ENCODE assay signal across 9 mouse cellular contexts in genomic region chr14:61044316-61044715, GRCm38 (mm10). TPM values are rescaled to one million over a fixed set of nuclear protein-coding genes. Genes with fewer than 3 reads are reported as not detected.
DNase-seq lines count a peak whose midpoint lies in the region; ATAC-seq lines count a peak whose summit lies in the region.
"Had no signal": no experiment of that assay in that cellular context is flagged by ENCODE, and none has a peak within 500 bp of the region (broad histone marks: within the 10 kb centered on the region; RNA-seq: fewer than 3 reads in every experiment).

No protein-coding gene starts in this region.

- H3K27ac ChIP-seq in liver, embryonic 11.5 days (ENCODE audit: low read depth, low read length) = no peak overlapping the region
- peak overlapping the region; percentile 73 for H3K27ac ChIP-seq in forebrain, embryonic 15.5 days (replicated peaks)
- no peak overlapping the region for H3K27ac ChIP-seq in limb, embryonic 13.5 days
- H3K27ac ChIP-seq in neural tube, embryonic 15.5 days (replicated peaks) = no peak overlapping the region

- no peaks in the 10 kb centered on the region for H3K9me3 ChIP-seq in liver, embryonic 11.5 days (ENCODE audit: control insufficient read depth, low read length)
- no peaks in the 10 kb centered on the region for H3K9me3 ChIP-seq in forebrain, embryonic 15.5 days
- H3K9me3 ChIP-seq in limb, embryonic 13.5 days = no peaks in the 10 kb centered on the region
- no peaks in the 10 kb centered on the region for H3K9me3 ChIP-seq in neural tube, embryonic 15.5 days (replicated peaks)

- no peak for DNase-seq in liver, embryonic 11.5 days (ENCODE audit: low spot score)
- DNase-seq in liver = no peak
- no peak for DNase-seq in thymus, postnatal 10 days (ENCODE audit: low spot score in 2 of 2)
- DNase-seq in left cerebral cortex, postnatal 10 days (ENCODE audit: extremely low spot score in 1 of 2, low spot score in 2 of 2) = no peak

- H3K4me3 ChIP-seq in liver, embryonic 11.5 days (ENCODE audit: low read depth, low read length) = 0 out of 2 replicates have a peak overlapping the region, but pooled peaks have one; percentile 0
- peak overlapping the region; percentile 46 for H3K4me3 ChIP-seq in forebrain, embryonic 15.5 days
- H3K4me3 ChIP-seq in limb, embryonic 13.5 days = peak overlapping the region; percentile 55
- H3K4me3 ChIP-seq in neural tube, embryonic 15.5 days (replicated peaks) = peak overlapping the region; percentile 46
- H3K4me3 ChIP-seq: erythroblast, embryonic 14.5 days had no signal

- no peak for ATAC-seq in liver, embryonic 11.5 days (replicated peaks; ENCODE audit: low FRiP score)
- 0 out of 2 replicates have a peak, but pooled peaks have one; percentile 7 for ATAC-seq in forebrain, embryonic 15.5 days (replicated peaks)
- no peak for ATAC-seq in limb, embryonic 13.5 days (ENCODE audit: low FRiP score, low read depth)
- ATAC-seq in neural tube, embryonic 15.5 days (ENCODE audit: low FRiP score) = no peak

- intact Hi-C loops in left cerebral cortex, postnatal 10 days (cut with DNase I) = loop anchor here (5.0 kb wide), 1 partner anchor 57 kb away; no protein-coding TSS in a partner anchor

- peaks cover 23% of the 10 kb centered on the region for H3K27me3 ChIP-seq in liver, embryonic 11.5 days (replicated peaks; ENCODE audit: control insufficient read depth, insufficient read depth, low read length)
- no peaks in the 10 kb centered on the region for H3K27me3 ChIP-seq in forebrain, embryonic 15.5 days
- H3K27me3 ChIP-seq in limb, embryonic 13.5 days = 0 out of 2 replicates have a peak, but pooled peaks cover 12% of the 10 kb centered on the region
- H3K27me3 ChIP-seq in neural tube, embryonic 15.5 days (replicated peaks) = peaks cover 3% of the 10 kb centered on the region; the same call in 1 of the 2 replicates

- no peaks in the 10 kb centered on the region for H3K36me3 ChIP-seq in liver, embryonic 11.5 days (ENCODE audit: control insufficient read depth, insufficient read depth, low read length)
- H3K36me3 ChIP-seq in forebrain, embryonic 15.5 days = no peaks in the 10 kb centered on the region
- no peaks in the 10 kb centered on the region for H3K36me3 ChIP-seq in limb, embryonic 13.5 days
- H3K36me3 ChIP-seq in neural tube, embryonic 15.5 days = no peaks in the 10 kb centered on the region

- 42% methylated on average over 2 of the region's 2 CpGs for WGBS in liver, embryonic 11.5 days
- WGBS in forebrain, embryonic 15.5 days = 1% methylated on average over 2 of the region's 2 CpGs
- 15% methylated on average over 2 of the region's 2 CpGs for WGBS in limb, embryonic 13.5 days
- WGBS in neural tube, embryonic 15.5 days = 11% methylated on average over 2 of the region's 2 CpGs

- H3K4me1 ChIP-seq in liver, embryonic 11.5 days (replicated peaks; ENCODE audit: control insufficient read depth, insufficient read depth, low read length) = no peaks in the 10 kb centered on the region
- H3K4me1 ChIP-seq in forebrain, embryonic 15.5 days = peaks cover 36% of the 10 kb centered on the region
- peaks cover 32% of the 10 kb centered on the region for H3K4me1 ChIP-seq in limb, embryonic 13.5 days
- peaks cover 40% of the 10 kb centered on the region for H3K4me1 ChIP-seq in neural tube, embryonic 15.5 days

- peak overlapping the region; percentile 72 for H3K4me2 ChIP-seq in liver, embryonic 11.5 days
- peak overlapping the region; percentile 68 for H3K4me2 ChIP-seq in forebrain, embryonic 15.5 days (replicated peaks)
- peak overlapping the region; percentile 90 for H3K4me2 ChIP-seq in limb, embryonic 13.5 days (replicated peaks)
- peak overlapping the region; percentile 80 for H3K4me2 ChIP-seq in neural tube, embryonic 15.5 days

- H3K9ac ChIP-seq in liver, embryonic 11.5 days (ENCODE audit: low read depth, low read length) = no peak overlapping the region
- no peak overlapping the region for H3K9ac ChIP-seq in forebrain, embryonic 15.5 days (replicated peaks)
- H3K9ac ChIP-seq in limb, embryonic 13.5 days = no peak overlapping the region
- no peak overlapping the region for H3K9ac ChIP-seq in neural tube, embryonic 15.5 days (replicated peaks)

RNA-seq across cellular contexts. Expression of gene Tnfrsf19, which starts 2.0 kb away (rescaled TPM):
- polyA plus RNA-seq in liver, embryonic 11.5 days (2014; fragmentation: Nextera tagmentation; extraction: Ambion mirVana) = 13.8 and 15.5 TPM in 2 replicates
- 45.1 and 50.0 TPM in 2 replicates for polyA plus RNA-seq in forebrain, embryonic 15.5 days (2015; fragmentation: Nextera tagmentation; extraction: Ambion mirVana)
- 42.5 and 51.1 TPM in 2 replicates for polyA plus RNA-seq in limb, embryonic 13.5 days (2015; fragmentation: Nextera tagmentation; extraction: Ambion mirVana)
- polyA plus RNA-seq in neural tube, embryonic 15.5 days (2015; fragmentation: Nextera tagmentation; extraction: Ambion mirVana) = 28.8 and 30.3 TPM in 2 replicates
- 10 to 100 TPM; 65.3 to 92.6 TPM for total RNA-seq in left cerebral cortex, postnatal 10 days (2021)
- total RNA-seq: MEL had no signal
- polyA plus RNA-seq: erythroblast, embryonic 14.5 days had no signal

Comparison
In these comparisons a context has a peak if more than half of its experiments do, and no peak if none do; other contexts are left out.
1. H3K4me3 ChIP-seq: peak in every context shown above with its lines; median percentile 55 in limb, embryonic 13.5 days; 46 in forebrain, embryonic 15.5 days; 46 in neural tube, embryonic 15.5 days; 0 in liver, embryonic 11.5 days.